Mouse (Mus musculus) urinary bladder, postnatal 10 days (tissue): ENCODE results near the gene Myrf.

Experiments used
- DNase-seq: peaks from one replicate; pipeline ENCODE4 v3.0.0; 2022; ENCODE audit warnings: low spot score

Myrf gene

DNA sequence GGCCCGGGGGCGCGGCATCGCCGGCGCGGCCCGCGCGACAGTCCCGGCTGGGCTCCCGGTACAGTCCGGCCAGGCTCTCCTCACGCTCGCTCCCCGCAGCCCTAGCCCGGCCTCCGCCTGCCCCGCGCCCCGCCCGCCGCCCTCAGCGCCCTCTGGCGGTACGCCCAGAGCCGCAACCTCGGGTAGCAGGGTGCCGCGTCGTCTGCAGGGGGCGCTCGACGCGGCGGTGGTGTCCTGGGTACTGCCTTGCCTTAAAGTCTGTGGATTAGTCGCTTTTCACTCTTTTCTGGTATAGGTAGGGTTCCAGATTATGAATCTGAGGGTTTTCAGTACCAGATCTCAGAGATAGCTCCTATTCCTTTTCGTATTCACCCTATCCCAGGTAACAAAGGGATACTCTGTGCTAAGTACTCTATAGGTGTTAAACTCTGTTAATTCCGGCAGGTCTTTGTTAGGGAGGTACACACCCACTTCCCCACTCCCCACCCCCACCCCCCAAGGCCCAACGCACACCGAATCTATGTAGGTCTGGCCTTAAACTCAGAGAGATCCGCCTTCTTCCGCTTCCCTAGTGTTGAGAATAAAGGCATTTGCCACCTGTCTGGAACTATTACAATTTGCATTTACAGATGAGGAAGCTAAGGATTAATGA lies at the start of gene Myrf:
Gene Myrf, minus strand, starts transcription at position 95 of the 652 bp plus-strand sequence.
- peak; percentile 37 for DNase-seq

DNA sequence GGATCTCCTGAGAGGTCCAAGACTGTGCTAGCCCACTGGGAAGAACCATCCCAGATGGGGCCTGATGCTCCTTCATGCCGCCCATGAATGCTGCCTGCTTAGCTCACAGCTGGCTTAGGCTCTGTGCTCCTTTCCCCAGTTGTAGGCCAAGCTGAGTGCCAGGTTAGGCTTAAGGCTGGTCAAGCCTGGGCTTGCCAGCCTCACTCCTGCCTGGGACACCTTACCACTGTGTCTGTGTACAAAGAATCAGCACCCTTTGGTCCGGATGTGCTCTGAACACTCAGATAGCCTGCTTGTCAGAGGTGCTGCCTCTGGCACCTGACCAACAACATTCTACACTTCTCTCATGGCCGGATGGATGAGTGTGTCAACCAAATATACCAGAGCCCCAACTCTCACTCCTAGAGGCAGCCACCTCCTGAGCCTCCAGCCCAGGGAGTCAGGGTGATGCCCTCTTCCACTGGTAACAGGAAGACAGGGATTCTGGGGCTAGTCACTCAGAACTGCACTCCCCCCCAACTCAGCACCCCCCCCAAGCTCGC lies 49.1 kb upstream of the Myrf start:
- no peak for DNase-seq

- DNase-seq, result no peak
Measured at GRCm38 (mm10) chr19:10288125-10289040, 47.8 kb upstream of the Myrf start.

DNA sequence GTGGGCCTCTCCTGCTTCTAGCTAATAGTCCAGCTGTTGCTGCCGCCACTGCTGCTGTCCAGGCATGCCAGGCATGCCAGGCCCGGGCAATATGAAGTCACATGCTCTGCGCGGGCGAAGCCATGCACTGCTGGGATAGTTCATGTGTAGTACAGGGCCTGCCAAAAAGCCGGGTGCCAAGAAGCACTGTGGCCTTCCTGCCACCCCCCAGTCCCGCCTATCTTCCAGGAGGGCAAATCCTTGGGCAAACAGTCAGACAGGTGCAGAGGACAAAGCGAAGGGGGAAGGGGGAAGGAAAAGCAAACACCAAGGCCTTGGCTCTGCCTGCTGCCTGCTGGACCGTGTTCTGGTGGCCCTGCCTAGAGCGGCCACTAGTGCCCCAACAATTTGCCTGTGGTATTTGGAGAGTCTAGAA lies 45.9 kb upstream of the Myrf start:
- DNase-seq, result no peak

- no peak for DNase-seq
Measured at GRCm38 (mm10) chr19:10280771-10281540, 40.4 kb upstream of the Myrf start.

DNA sequence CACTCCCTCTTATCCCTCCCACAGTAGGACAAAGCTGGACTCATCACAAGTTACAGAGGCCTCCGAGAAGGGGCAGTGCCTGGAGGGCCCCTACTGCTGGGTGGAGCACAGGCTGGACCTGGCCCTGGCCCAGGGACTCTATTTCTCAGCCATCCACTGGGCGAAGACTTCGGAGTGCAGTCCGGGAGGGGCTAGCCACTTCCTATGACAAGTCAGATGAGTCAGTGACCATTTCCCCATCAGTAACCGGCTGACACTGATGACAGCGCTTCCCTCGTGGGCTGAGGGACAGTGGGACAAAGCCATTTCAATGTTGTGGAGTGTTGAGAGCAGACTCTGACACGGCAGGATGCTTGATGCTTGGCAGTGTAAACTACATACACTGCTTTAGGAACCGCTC lies 39.1 kb upstream of the Myrf start:
- DNase-seq, result no peak

DNA sequence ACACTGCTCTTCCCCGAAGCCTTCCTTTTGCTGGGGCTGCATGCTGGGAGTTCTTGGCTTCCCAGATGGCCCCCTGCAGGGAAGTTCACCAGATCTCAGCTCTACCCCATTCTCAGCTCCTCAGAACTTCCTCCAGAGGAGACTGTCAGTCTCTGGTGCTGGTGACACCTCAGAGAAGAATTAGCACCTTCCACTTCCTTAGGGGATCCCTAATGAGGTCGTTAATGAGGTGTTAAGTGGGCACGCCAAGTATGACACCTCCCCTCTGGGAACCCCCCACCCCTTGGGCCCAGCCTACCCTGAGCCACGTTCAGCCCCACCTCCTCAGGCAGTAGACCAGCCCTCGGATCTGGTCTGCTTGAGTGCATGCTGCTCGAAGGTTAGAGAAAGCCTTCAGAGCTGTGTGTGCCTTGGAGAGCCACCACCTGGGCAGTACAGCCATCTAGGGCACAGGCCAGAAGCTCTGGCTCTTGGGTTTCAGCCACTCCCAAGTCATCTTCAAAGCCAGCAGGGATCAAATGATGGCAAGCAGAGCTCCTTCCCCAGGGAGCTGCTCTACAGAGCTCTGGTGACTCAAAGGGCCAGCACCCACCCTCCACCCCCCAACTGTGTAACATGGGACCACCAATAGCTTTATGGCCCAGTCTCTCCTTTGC lies 38.2 kb upstream of the Myrf start:
- DNase-seq, result no peak

GRCm38 (mm10) chr19:10277759-10278158 lies 37.2 kb upstream of the Myrf start:
- DNase-seq, result no peak

- DNase-seq, result no peak
Measured at GRCm38 (mm10) chr19:10277331-10277730, 36.8 kb upstream of the Myrf start.

DNA sequence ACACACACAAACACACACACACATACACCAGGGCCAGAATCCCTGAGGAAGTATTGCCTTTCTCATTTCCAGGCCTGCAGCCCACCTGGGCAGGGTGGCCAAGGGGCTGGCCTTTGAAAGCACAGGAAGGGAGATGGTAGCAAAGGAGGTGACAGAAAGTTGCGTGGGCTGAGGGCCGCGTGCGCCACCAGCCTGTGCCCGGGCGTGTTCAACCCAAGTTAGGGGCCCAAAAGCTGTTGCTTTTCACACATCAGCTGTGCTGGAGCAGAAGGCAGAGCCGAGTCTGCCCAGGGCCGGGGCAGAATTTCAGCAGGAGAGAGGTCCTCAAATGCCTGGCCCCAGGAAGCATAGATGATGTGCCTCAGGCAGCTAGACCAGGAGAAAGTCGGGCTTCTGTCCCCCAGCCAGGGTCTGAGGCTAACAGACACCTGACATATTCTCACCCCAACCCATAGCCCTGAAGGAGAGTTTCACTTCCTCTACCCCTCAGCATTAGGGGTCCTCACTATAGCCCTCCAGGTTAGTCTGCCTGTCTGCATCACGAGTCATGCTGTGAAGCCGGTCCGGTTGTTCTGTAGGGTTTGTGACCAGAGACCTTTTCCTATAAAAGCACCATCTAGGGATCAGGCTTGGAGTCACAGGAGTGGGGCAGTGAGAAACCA lies 36.1 kb upstream of the Myrf start:
- no peak for DNase-seq

DNA sequence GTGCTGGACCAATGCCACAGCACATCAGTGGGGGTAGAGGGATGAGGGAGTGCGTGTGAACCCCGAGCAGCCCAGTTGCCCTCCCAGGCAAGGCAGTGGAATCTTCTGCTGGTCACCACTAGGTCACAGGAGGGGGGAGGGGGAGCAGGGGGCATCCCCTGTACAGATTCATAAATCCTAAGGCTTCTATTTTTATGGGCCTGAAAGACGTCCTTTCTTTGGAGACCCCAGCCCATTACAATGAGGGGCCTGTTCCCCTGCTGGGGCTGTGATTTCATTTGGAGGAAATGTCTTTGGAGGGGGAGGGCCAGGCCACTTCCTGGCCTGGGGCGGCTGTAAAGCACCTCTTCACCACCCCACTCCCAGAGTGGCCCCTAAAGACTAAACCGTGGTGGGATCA lies 33.5 kb upstream of the Myrf start:
- DNase-seq, result no peak

- DNase-seq, result no peak
Measured at GRCm38 (mm10) chr19:10272746-10273145, 32.2 kb upstream of the Myrf start.

GRCm38 (mm10) chr19:10271592-10271991 lies 31.0 kb upstream of the Myrf start:
- no peak for DNase-seq

DNA sequence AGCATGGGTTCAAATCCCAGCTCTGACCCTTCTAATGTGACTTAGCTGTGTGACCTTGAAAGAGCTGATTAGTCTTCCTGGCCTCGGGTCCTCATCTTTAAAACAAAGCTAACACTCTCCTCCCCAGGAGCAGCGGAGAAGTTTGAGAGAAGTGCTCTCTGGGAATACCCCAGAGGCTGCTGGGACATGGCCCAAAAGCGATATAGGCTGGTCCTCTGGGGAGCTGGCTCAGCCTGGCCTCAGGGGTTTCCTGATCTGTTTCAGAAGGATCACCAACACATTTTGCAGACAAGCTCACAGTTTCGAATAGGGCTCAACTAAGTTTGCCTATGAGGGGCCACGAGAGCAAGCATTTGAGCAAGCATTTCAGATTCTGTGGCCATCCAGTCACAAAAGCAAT lies 29.8 kb upstream of the Myrf start:
- no peak for DNase-seq

GRCm38 (mm10) chr19:10268851-10269250 lies 28.3 kb upstream of the Myrf start:
- no peak for DNase-seq

GRCm38 (mm10) chr19:10267953-10268352 lies 27.4 kb upstream of the Myrf start:
- no peak for DNase-seq

DNA sequence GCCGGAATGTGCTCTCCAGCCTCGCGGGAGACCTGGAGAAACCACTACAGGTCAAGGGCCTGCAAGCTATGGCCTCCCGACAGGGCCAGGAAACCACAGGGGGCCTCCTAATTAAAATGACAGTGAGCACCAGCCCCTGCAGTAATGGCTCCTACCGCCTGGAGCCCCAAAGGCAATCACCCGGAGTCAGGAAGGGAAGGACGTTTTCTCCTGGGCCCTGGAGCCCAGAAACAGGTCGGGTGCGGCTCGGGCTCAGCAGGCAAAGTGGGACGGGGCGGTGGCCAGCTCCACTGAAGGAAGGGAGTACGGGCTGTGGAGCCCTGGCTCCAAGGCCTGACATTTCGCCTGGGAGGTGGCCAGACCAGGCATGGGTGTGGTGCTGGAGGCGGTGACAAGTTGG lies 26.5 kb upstream of the Myrf start:
- no peak for DNase-seq

GRCm38 (mm10) chr19:10266196-10266850 lies 25.8 kb upstream of the Myrf start:
- DNase-seq, result peak; percentile 56

DNA sequence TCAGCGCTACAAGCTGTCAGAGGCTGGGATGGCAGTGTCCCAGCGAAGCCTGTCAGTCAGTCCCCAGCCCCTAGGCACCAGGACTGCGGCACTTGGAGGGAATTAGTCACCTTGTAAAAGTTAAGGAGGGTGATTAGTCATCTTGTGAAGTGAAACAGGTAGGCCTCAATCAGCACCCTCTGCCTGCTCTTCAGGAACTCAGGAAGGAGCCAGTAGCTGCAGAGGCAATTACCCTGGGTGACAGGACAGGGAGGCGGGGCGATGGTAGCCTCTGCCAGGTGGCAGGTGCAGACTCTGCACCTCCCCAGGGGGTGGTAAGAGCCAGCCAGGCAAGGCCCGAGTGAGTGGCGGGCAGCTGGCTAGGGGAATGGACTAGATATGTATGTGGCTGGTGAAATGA lies 20.8 kb upstream of the Myrf start:
- DNase-seq, result no peak

- DNase-seq, result no peak
Measured at GRCm38 (mm10) chr19:10258279-10259011, 17.9 kb upstream of the Myrf start.
